Mouse (Mus musculus) testis, adult 2 months (tissue): ENCODE results near the gene Rhobtb3.

Source experiments
- CTCF ChIP-seq: fragments of 200-500 bp; IDR thresholded peaks from 2 replicates; pipeline ENCODE4 v1.5.1; 2012; ENCODE audit warnings: low read depth, mild to moderate bottlenecking, inconsistent platforms, low read length, moderate library complexity; ENCODE audit not compliant: control insufficient read depth, insufficient read depth, insufficient replicate concordance
- POLR2A ChIP-seq: fragments of 200-500 bp; IDR thresholded peaks from 2 replicates; pipeline ENCODE4 v1.6.1; 2012; ENCODE audit warnings: low read depth, mild to moderate bottlenecking, inconsistent platforms, low read length, moderate library complexity; ENCODE audit not compliant: control insufficient read depth

DNA sequence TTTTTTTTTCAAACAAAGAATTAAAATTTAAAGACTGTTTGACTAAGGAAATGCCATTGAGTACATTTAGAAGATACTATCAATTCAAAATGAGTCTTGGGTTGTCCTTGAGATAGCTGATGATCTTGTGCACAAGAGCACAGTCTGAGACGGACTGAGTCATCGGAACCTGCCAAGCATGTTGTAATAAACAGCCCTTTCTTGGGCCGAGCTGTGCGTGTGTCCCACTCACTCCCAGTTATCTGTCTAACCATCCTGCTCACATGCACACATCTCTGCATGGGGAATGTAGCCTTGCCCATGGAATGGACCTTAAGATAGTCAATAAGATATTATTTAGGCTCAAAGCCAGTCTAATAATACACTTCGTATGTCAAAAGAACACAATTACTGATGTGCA lies 4.9 kb downstream of the Rhobtb3 start:
- TF ChIP-seq CTCF (no peak), POLR2A (no peak)
